Mouse (Mus musculus): ENCODE data around the gene Gsdme.

- TF ChIP-seq EP300 (IDR thresholded peaks at IDR 0.05; ENCODE audit: low read depth) (no peak), CTCF (IDR thresholded peaks at IDR 0.05; ENCODE audit: low read depth) (no peak)
These were observed at the start of gene Gsdme for GRCm38 (mm10) chr6:50263670-50264069.
